Mouse (Mus musculus) lung, postnatal 0 days (tissue): ENCODE results near the gene Uevld. TPM values are rescaled to one million over a fixed set of nuclear protein-coding genes. Genes with fewer than 3 reads are reported as not detected.

ENCODE experiments used
- ATAC-seq: fragments of 200-750 bp; cut with Nextera tagmentation; 2 replicates; pipeline ENCODE4 v1.8.0; 2017; ENCODE audit warnings: moderate library complexity
- DNase-seq: peaks from one replicate; pipeline ENCODE4 v3.0.0-alpha.2; 2016; ENCODE audit warnings: low spot score
- H3K27ac ChIP-seq: fragments of 300-500 bp; sonication (generic); 2 replicates; pipeline ENCODE4 v1.5.1; 2014; ENCODE audit warnings: antibody characterized with exemption, mild to moderate bottlenecking, low read length, mixed read lengths
- H3K27me3 ChIP-seq: fragments of 300-500 bp; sonication (generic); replicated peaks from 2 replicates; pipeline ENCODE4 v1.6.1; 2014; ENCODE audit warnings: low read length, mixed read lengths; ENCODE audit not compliant: insufficient read depth
- H3K36me3 ChIP-seq: fragments of 300-500 bp; sonication (generic); 2 replicates; pipeline ENCODE4 v1.6.1; 2014; ENCODE audit warnings: low read length, mixed read lengths; ENCODE audit not compliant: insufficient read depth
- H3K4me1 ChIP-seq: fragments of 300-500 bp; sonication (generic); 2 replicates; pipeline ENCODE4 v1.6.1; 2014; ENCODE audit warnings: antibody characterized with exemption, low read depth, low read length, mixed read lengths; ENCODE audit not compliant: insufficient read depth
- H3K4me2 ChIP-seq: fragments of 300-500 bp; sonication (generic); replicated peaks from 2 replicates; pipeline ENCODE4 v1.6.1; 2014; ENCODE audit warnings: low read depth, mild to moderate bottlenecking, low read length, moderate library complexity, mixed read lengths
- H3K4me3 ChIP-seq: fragments of 300-500 bp; sonication (generic); 2 replicates; pipeline ENCODE4 v1.5.1; 2014; ENCODE audit warnings: low read depth, low read length
- H3K9ac ChIP-seq: fragments of 300-500 bp; sonication (generic); replicated peaks from 2 replicates; pipeline ENCODE4 v1.6.1; 2014; ENCODE audit warnings: low read depth, mild to moderate bottlenecking
- H3K9me3 ChIP-seq: fragments of 300-500 bp; sonication (generic); 2 replicates; pipeline ENCODE4 v1.6.1; 2016; ENCODE audit warnings: low read length, mixed read lengths
- CTCF ChIP-seq: IDR thresholded peaks from 2 replicates; pipeline ENCODE4 v1.5.1; 2016; ENCODE audit warnings: antibody characterized with exemption, mild to moderate bottlenecking
- EP300 ChIP-seq: IDR thresholded peaks from 2 replicates; pipeline ENCODE4 v1.6.1; 2016; ENCODE audit warnings: antibody characterized with exemption, mild to moderate bottlenecking, control low read depth
- WGBS: fragments of 180-500 bp; shearing (Covaris S2); extraction: QIAGEN DNeasy Blood & Tissue Kit; methylation state at CpG from one replicate; pipeline ENCODE4 v1.1.7; 2014; 5-methylcytosine and 5-hydroxymethylcytosine counted together
- polyA plus RNA-seq: library from polyadenylated mRNA; unstranded; fragments of >200 nt; fragmentation: Nextera tagmentation; extraction: Ambion mirVana; gene quantifications from 2 replicates; pipeline ENCODE4 v1.2.1, GENCODE M21; 2015

Uevld gene
- 4.1 and 6.0 TPM in 2 replicates for polyA plus RNA-seq

DNA sequence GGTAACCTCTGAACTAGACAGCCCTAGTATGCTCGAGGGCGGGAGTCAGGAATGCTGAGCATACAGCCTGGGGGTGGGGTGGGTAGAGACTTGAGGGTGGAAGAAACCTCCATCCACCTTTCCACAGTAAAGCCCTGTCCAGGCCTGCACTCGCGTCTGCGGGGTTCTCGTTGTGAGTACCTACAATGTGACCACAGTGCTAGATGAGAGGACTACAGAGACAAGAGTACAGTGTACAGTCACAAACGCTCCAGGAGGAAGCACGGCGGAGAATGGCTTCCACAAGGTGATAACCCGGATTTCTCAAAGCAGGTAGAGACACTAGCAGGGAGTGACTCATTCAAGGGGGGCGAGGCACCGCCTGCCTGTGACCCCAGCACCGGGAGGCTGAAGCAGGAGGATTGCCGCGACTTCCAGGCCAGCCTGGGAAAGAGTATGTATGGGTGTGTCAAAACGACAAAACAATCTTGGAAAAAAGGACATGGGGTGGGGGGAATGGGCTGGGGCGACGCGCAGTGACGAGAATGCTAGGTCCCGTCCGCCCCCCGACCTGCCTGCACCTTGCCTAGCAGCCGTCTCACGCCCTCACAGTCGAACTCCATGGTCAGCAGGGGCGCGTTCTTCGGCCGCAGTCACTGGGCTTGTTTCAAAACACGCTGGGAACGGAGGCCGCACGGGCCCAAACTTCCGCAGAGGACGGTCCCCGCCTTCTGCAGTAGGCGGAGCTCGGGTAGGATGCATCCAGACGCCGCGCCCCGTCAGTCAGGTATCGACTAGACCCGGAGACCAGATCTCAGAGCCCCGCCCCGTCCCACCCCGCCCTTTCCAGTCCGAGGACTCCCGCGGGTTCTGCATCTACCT lies at the start of gene Uevld:
Gene Uevld, minus strand, starts transcription at position 697 of the 861 bp plus-strand sequence.
- H3K4me1 ChIP-seq: no peaks in the 10 kb centered on the region; the same call in 1 of the 2 replicates
- H3K9ac ChIP-seq: peak within 1 kb of the TSS; percentile 69
- no peak for TF ChIP-seq EP300
- TF ChIP-seq CTCF: peak; percentile 59
- peak within 1 kb of the TSS; percentile 43 for H3K27ac ChIP-seq
- DNase-seq (peak; percentile 95), ATAC-seq (peak; percentile 93)
- H3K27me3 ChIP-seq: no peaks in the 10 kb centered on the region
- under 1% methylated on average over 41 of the region's 51 CpGs for WGBS
- no peaks in the 10 kb centered on the region for H3K9me3 ChIP-seq
- H3K4me2 ChIP-seq: peak within 1 kb of the TSS; percentile 90
- H3K36me3 ChIP-seq: peaks cover 11% of the 10 kb centered on the region; the same call in 1 of the 2 replicates
- H3K4me3 ChIP-seq: peak within 1 kb of the TSS; percentile 68

DNA sequence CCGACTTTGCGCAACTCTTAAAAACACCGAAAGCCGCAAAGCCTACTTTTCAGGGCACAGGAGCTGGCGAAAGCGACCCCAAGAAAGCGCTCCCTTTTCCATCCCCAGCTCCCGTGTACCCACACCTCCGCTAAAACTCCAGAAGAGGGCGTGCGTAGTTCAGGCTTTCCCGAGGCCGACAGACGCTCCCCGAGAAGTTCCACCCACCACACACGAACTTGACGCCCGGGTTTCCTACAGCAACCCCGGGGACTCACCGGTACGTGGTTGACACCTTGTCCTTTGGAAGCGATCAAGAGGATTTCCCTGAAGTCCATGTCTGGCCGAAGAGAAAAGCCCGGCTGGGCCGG lies 49.5 kb upstream of the Uevld start:
- Histone ChIP-seq H3K9me3 (no peaks in the 10 kb centered on the region), H3K4me1 (peaks cover 9% of the 10 kb centered on the region; the same call in 1 of the 2 replicates), H3K4me3 (peak overlapping the region; percentile 79), H3K4me2 (peak overlapping the region; percentile 75), H3K9ac (peak overlapping the region; percentile 74), H3K36me3 (no peaks in the 10 kb centered on the region), H3K27ac (peak overlapping the region; percentile 97), H3K27me3 (no peaks in the 10 kb centered on the region)
- TF ChIP-seq EP300 (no peak), CTCF (peak; percentile 68)
- ATAC-seq: peak; percentile 61
- WGBS: 2% methylated on average over 25 of the region's 25 CpGs
- peak; percentile 92 for DNase-seq

- H3K27me3 ChIP-seq: no peaks in the 10 kb centered on the region
- peak overlapping the region; percentile 74 for H3K9ac ChIP-seq
- DNase-seq: no peak
- H3K4me2 ChIP-seq: peak overlapping the region; percentile 75
- ATAC-seq: no peak
- H3K27ac ChIP-seq: peak overlapping the region; percentile 97
- H3K4me3 ChIP-seq: peak overlapping the region; percentile 79
- 9% methylated on average over 21 of the region's 21 CpGs for WGBS
- peaks cover 11% of the 10 kb centered on the region; the same call in 1 of the 2 replicates for H3K4me1 ChIP-seq
- no peaks in the 10 kb centered on the region for H3K36me3 ChIP-seq
- TF ChIP-seq CTCF (no peak), EP300 (no peak)
- H3K9me3 ChIP-seq: no peaks in the 10 kb centered on the region
Observed at GRCm38 (mm10) chr7:47007109-47007780, 48.9 kb upstream of the Uevld start.

GRCm38 (mm10) chr7:47003411-47004115 lies 45.2 kb upstream of the Uevld start:
- Histone ChIP-seq H3K4me3 (no peak overlapping the region), H3K36me3 (peaks cover 5% of the 10 kb centered on the region; the same call in 1 of the 2 replicates), H3K4me1 (peaks cover 6% of the 10 kb centered on the region; the same call in 1 of the 2 replicates), H3K27ac (no peak overlapping the region), H3K9me3 (no peaks in the 10 kb centered on the region), H3K9ac (no peak overlapping the region), H3K4me2 (no peak overlapping the region), H3K27me3 (no peaks in the 10 kb centered on the region)
- ATAC-seq (peak; percentile 1), DNase-seq (peak; percentile 84)
- 49% methylated on average over 3 of the region's 3 CpGs for WGBS
- TF ChIP-seq CTCF (no peak), EP300 (peak; percentile 56)

DNA sequence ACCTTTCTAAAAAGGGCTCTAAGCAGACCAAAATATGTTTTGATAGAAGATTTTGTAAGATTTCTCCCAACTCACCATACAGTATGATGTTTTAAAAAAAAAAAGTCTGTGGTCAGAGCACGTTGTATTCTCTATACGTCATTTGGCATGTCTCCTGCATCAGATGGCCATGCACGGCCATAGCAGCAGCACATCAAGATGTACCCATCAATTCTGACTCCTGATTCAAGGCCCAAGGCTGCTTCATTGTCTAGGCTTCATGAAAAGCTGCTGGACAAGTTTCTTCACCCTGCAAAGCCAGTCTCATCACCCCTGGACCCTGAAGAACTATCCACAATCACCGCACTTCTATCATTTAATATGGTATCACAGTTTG lies 43.6 kb upstream of the Uevld start:
- DNase-seq: no peak
- ATAC-seq: no peak
- Histone ChIP-seq H3K27me3 (no peaks in the 10 kb centered on the region), H3K9me3 (no peaks in the 10 kb centered on the region), H3K4me2 (no peak overlapping the region), H3K36me3 (peaks cover 21% of the 10 kb centered on the region; the same call in 1 of the 2 replicates), H3K4me3 (no peak overlapping the region), H3K4me1 (peaks cover 6% of the 10 kb centered on the region; the same call in 1 of the 2 replicates), H3K9ac (no peak overlapping the region), H3K27ac (no peak overlapping the region)
- WGBS: 71% methylated on average over 4 of the region's 4 CpGs
- TF ChIP-seq EP300 (no peak), CTCF (no peak)
